Mouse (Mus musculus) R1 (cell line): ENCODE data around the gene Yars.

Experiments
- DNase-seq: peaks from one replicate; pipeline ENCODE4 v3.0.0-alpha.2; 2018; ENCODE audit warnings: low read depth, low spot score

The Yars gene

GRCm38 (mm10) chr4:129189542-129190519 lies at the start of gene Yars, which contains the start of gene S100pbp:
Gene Yars (plus strand): TSS chr4:129189760.
Gene S100pbp (minus strand): TSS chr4:129189727.
- DNase-seq: peak; percentile 99

- no peak for DNase-seq
These were observed 48.8 kb upstream of the Yars start for GRCm38 (mm10) chr4:129140808-129141207.

DNA sequence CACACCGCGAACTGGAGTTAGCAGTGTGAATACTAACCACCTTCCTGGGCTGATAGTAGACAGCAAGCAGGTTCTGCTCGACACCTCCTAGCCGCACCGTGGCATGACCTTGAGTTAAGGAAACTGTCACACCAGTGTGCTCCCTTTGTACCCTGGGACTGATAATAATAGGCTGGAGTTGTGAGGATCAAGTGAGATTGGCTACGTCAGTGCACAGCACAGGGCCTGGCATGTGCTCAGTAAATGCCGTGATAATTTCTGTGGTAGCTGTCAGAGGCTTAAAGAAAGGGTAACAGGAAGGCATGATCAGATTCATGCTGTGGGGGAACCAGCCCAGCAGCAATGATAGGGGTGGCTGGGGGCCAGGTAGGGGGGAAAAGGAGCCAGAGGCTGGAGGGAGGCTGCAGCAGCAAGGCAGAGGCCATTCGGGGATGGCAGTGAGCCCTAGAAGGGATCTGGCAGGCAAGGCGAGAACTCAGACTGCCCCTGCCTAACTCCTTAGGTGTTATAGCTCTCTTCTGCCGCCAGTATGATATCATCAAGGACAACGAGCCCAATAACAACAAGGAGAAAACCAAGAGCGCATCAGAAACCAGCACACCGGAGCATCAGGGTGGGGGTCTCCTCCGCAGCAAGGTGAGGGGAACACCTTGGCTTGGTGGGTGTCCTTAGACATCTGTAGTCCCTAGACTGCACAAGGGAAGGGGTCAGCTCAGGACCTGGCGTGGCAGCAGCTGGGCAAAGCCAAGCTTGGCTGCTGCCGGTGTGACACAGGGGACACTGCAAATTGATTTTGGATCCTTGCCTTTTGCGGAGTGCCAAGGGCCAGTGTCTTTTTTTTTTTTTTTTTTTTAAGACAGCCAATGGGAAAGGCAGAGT lies 47.8 kb upstream of the Yars start:
- DNase-seq: no peak

GRCm38 (mm10) chr4:129142439-129143045 lies 47.0 kb upstream of the Yars start:
- no peak for DNase-seq

DNA sequence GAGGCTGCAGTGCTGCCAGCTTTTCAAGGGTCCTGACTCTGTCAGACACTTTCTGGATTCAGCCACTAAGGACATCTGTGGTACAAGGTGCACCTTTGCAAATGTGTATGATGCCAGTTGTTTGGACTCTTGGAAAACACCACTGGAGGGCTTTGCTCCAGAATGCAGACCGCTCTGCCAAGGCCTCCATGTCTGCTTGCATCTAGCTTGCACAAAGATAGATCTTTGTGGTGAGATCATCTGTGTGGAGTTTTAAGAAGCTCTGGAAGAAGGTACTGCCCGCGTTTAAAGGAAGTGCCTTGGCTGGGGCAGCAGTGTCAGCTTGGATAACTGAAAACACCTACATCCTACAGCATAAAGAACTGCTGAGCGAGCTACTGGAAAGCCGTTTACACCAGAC lies 46.1 kb upstream of the Yars start:
- DNase-seq: no peak

DNA sequence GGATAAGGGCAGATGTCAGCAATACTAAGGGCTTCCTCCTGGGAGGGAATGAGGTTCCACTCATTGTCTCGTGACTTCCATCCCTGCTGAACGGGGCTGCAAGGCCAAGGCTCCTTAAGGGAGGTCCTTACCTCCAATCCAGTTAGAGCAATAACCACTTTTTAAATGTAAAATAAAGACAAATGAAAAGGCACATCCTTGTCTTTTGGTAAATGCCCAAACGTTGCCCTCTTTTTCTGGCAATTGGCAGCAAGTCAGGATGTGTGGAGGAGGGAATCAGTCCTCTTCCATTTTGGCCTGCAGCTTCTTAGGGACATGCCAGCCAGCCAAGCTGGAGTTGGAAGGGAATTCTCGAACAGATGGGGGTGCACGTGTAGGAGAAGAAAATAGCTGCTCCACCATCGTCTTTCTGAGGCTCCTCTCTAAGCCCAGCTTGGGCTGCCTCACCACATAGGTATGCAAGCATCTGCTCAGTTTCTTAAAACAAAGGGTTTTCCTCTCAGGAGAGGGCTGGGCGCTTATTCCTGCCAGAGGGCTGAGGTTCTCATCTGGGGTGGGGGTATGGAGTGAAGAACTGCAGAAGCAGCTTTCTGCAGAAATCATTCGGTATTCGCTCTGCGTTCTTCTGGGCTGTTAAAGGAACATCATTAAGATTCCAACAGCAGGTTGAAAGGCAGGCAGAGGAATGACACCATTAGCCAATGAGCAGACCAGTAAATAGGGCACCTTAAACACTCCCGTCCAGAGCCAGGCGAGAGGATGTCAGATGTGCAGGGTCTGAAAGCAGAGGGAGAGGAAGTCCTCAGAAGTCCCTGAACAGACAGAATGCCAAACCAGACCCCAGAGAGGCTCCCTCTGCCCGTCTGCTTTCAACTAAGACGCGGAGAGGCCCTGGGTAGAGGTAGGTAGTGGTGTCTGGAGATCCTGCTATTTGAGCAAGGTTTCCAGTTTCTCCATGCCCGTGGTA lies 44.9 kb upstream of the Yars start:
- peak; percentile 56 for DNase-seq

- DNase-seq: no peak
These were observed 44.1 kb upstream of the Yars start for GRCm38 (mm10) chr4:129145411-129145810.

GRCm38 (mm10) chr4:129145943-129146342 lies 43.6 kb upstream of the Yars start:
- no peak for DNase-seq

DNA sequence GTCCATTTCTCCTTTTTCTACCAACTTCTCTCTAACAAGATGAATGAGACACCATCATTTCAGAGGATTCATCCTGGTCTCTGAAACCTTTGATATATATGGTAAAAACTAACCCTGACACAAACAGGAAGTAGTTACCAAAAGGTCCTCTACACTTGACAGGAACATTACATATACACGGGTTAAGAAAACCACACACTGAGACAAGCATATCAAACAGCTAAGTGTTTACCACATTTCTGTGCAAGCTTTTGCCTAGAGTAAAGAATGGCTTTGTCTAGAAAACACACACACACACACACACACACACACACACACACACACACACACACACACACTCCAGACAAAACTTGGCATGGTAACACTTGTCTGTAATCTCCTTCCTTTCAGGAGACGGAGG lies 43.2 kb upstream of the Yars start:
- no peak for DNase-seq

DNA sequence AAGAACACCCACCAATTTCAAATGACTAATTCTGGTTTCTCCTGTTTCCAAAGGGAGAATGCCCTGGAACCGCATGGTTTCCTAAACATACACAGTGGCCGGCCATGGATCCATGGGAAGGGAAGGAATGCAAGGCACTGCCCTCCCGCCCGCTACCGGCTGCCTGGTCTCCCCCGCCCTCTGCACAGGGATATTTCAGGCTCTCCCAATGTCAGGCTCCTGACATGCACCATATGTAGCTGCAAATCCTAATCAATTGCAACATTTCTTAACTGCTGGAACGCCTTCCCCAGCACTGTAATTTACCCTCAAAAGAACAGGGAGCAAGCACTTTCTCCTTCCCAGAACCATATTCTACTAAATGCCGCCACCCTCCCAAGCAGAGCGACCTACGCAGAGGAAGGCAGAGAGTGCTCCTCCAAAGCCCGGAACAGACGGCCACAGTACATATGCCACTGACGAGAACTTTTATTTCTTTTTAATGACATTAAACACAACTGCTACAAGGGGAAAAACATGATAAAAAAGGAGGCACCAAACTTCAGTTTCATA lies 41.9 kb upstream of the Yars start:
- DNase-seq: no peak

DNA sequence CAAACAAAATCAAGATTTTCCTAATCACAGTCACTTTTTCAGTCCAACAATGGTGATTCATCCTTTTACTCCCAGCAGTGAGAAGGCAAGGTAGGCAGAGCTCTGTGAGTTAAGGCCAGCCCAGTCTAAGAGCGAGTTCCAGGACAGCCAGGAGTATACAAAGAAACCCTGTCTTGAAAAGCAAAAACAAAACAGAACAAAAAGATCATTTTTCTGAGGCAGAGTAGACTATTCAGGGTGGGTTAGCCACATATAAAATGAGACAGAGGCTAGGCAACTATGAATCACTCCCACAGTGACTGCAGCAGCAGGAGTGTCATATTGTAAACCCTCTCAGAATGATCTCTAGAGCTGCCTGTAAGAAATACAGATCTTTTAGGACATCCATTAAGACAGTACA lies 40.2 kb upstream of the Yars start:
- no peak for DNase-seq

DNA sequence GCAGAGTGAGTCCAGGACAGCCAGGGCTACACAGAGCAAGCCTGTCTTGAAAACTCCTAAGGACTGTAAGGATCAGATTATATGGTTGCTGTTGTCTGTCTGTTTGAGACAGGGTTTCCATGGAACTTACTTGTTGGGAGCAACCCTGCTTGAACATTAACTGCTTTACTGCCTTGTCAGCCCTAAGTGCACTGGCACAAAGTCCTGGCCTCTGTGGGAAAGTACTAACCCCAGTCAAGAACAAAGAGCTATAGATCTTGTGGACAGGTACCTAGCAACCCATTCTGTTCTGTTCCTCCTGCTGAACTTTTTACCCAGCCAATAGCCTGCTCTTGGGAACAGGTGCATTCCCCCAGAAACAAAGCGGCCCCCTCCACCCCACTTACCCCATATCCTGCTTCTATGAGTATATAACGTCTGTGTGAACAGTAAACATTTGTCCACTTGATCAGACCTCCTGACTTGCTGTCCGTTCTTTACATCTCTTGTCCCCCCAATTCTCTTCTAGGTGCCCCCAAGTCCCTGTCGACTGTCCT lies 38.2 kb upstream of the Yars start:
- no peak for DNase-seq

DNA sequence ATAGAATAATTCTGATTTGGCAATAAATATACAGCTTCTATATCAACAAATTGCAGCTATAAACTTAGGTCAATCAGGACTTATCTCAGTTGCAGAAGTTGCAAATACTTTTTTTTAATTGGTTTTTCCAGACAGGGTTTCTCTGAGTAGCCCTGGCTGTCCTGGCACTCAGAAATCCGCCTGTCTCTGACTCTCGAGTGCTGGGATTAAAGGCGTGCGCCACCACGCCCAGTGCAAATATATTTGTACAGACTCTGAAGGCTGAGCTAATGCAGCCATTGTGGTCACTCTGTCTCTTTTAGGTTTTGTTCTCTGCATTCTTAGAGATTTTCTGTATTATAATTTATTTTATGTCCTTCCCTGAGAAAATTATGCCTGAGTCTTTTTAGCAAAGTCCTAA lies 32.0 kb upstream of the Yars start:
- no peak for DNase-seq

- no peak for DNase-seq
These were observed 31.0 kb upstream of the Yars start for GRCm38 (mm10) chr4:129158549-129158948.

DNA sequence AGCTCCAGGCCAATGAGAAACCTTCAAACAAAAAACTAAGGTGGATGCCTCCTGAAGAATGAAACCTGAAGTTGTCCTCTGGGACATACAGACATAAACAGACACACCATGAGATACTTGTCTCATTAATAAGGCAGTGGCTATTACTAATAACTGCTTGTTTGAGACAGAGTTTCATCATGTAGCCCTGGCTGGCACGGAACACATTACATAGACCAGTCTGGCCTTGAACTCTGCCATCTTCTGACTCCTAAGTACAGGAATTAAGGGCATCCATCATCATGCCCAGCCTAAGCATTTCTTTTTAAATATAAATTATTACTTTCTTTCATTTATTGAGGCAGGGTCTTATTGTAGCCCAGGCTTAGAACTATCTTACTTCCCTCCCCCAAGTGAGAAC lies 28.5 kb upstream of the Yars start:
- no peak for DNase-seq

- peak; percentile 99 for DNase-seq
These were observed 27.8 kb upstream of the Yars start for GRCm38 (mm10) chr4:129161581-129162255.

DNA sequence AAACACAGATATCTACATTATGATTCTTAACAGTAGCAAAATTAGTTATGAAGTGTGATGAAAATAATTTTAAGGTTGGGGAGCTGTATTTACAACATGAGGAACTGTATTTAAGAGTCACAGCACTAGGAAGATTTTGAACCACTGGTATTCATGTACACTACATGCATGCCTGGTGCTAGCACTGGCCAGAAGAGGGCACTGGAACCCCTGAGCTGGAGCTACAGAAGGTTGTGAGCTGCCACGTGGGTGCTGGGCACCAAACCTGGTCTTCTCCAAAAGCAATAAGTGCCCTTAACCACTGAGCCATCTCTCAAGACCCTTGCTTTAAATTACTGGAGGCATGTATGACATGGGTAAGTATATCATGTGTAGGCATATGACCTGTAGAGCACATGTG lies 17.0 kb upstream of the Yars start:
- peak; percentile 64 for DNase-seq

DNA sequence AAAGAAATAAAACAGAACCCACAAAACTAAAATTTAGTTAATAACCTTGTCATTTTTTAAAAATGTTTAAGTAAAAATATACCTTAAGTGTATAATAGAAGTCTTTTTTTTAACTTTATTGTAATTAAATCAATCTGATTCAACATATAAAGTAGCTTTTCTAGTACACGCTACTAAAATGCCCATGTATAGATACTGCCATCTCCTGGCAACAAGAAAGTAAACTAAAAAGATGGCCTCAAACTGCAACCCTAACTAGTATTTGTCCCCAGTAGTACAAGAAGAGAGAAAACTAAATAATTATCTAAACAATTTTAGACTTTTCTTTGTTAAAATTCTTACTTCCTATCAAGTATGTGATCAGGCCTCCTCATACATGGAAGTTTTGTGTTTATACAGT lies 10.0 kb upstream of the Yars start:
- no peak for DNase-seq

GRCm38 (mm10) chr4:129188041-129188659 lies 1.4 kb upstream of the Yars start:
- no peak for DNase-seq
